ENCODE assay signal across 25 mouse cellular contexts in genomic region chr19:8706930-8707329, GRCm38 (mm10). TPM values are rescaled to one million over a fixed set of nuclear protein-coding genes. Genes with fewer than 3 reads are reported as not detected.
DNase-seq lines count a peak whose midpoint lies in the region; ATAC-seq lines count a peak whose summit lies in the region.
"Had no signal": no experiment of that assay in that cellular context is flagged by ENCODE, and none has a peak within 500 bp of the region (broad histone marks: within the 10 kb centered on the region; RNA-seq: fewer than 3 reads in every experiment).

No protein-coding gene starts in this region.

- H3K27me3 ChIP-seq in midbrain, embryonic 11.5 days (ENCODE audit: control insufficient read depth, insufficient read depth, low read length), result no peaks in the 10 kb centered on the region
- no peaks in the 10 kb centered on the region for H3K27me3 ChIP-seq in midbrain, embryonic 10.5 days (ENCODE audit: low read depth, poor library complexity, severe bottlenecking)
- H3K27me3 ChIP-seq in liver, embryonic 11.5 days (replicated peaks; ENCODE audit: control insufficient read depth, insufficient read depth, low read length), result no peaks in the 10 kb centered on the region
- no peaks in the 10 kb centered on the region for H3K27me3 ChIP-seq in liver, embryonic 15.5 days
- H3K27me3 ChIP-seq in forebrain, embryonic 11.5 days (ENCODE audit: control insufficient read depth, insufficient read depth, low read length), result no peaks in the 10 kb centered on the region
- H3K27me3 ChIP-seq in hindbrain, embryonic 11.5 days (ENCODE audit: control insufficient read depth, insufficient read depth, low read length), result no peaks in the 10 kb centered on the region
- H3K27me3 ChIP-seq: embryonic facial prominence, embryonic 12.5 days; heart, embryonic 13.5 days; hindbrain, embryonic 12.5 days; Patski had no signal

- H3K4me1 ChIP-seq in midbrain, embryonic 11.5 days (ENCODE audit: control insufficient read depth, insufficient read depth, low read length), result peaks cover 9% of the 10 kb centered on the region
- H3K4me1 ChIP-seq in midbrain, embryonic 10.5 days, result peaks cover 23% of the 10 kb centered on the region
- H3K4me1 ChIP-seq in liver, embryonic 11.5 days (replicated peaks; ENCODE audit: control insufficient read depth, insufficient read depth, low read length), result peaks cover 31% of the 10 kb centered on the region; the same call in 1 of the 2 replicates
- peaks cover 58% of the 10 kb centered on the region for H3K4me1 ChIP-seq in liver, embryonic 15.5 days (replicated peaks)
- H3K4me1 ChIP-seq in forebrain, embryonic 11.5 days (replicated peaks; ENCODE audit: control insufficient read depth, insufficient read depth, low read length), result no peaks in the 10 kb centered on the region; the same call in 1 of the 2 replicates
- H3K4me1 ChIP-seq in hindbrain, embryonic 11.5 days (replicated peaks; ENCODE audit: control insufficient read depth, insufficient read depth, low read length), result 0 out of 2 replicates have a peak, but pooled peaks cover 5% of the 10 kb centered on the region

- peak; percentile 79 for DNase-seq in midbrain, embryonic 11.5 days (ENCODE audit: low spot score, missing footprints)
- DNase-seq in midbrain, embryonic 10.5 days (ENCODE audit: low spot score), result no peak
- DNase-seq in liver, embryonic 11.5 days (ENCODE audit: low spot score), result no peak
- DNase-seq in forebrain, embryonic 11.5 days (ENCODE audit: low spot score), result no peak
- no peak for DNase-seq in hindbrain, embryonic 11.5 days (ENCODE audit: low spot score)
- no peak for DNase-seq in adrenal gland, postnatal 36 days
- DNase-seq: adrenal gland, adult 8-10 months; cerebellum, adult 11 months; cerebellum, adult 8-10 months; cerebellum, postnatal 14 days; embryo, embryonic 11 days; gastrocnemius, adult 2 months; gastrocnemius, postnatal 25 days; heart, adult 11 months; heart, postnatal 36 days had no signal

- H3K4me3 ChIP-seq in midbrain, embryonic 11.5 days (ENCODE audit: low read depth, low read length), result no peak overlapping the region
- no peak overlapping the region for H3K4me3 ChIP-seq in midbrain, embryonic 10.5 days
- no peak overlapping the region for H3K4me3 ChIP-seq in liver, embryonic 11.5 days (ENCODE audit: low read depth, low read length)
- H3K4me3 ChIP-seq in liver, embryonic 15.5 days (replicated peaks), result no peak overlapping the region
- no peak overlapping the region for H3K4me3 ChIP-seq in forebrain, embryonic 11.5 days (ENCODE audit: low read depth, low read length)
- no peak overlapping the region for H3K4me3 ChIP-seq in hindbrain, embryonic 11.5 days (ENCODE audit: low read depth, low read length)
- H3K4me3 ChIP-seq: embryonic facial prominence, embryonic 12.5 days; gastrocnemius, adult 2 months; heart, embryonic 13.5 days; hindbrain, embryonic 12.5 days had no signal

- no peak overlapping the region for H3K27ac ChIP-seq in midbrain, embryonic 11.5 days (ENCODE audit: low read depth, low read length)
- H3K27ac ChIP-seq in midbrain, embryonic 10.5 days (replicated peaks), result no peak overlapping the region
- H3K27ac ChIP-seq in liver, embryonic 11.5 days (ENCODE audit: low read depth, low read length), result peak overlapping the region; percentile 53; the same call in 1 of the 2 replicates
- H3K27ac ChIP-seq in liver, embryonic 15.5 days (replicated peaks), result peak overlapping the region; percentile 39; the same call in 1 of the 2 replicates
- no peak overlapping the region for H3K27ac ChIP-seq in forebrain, embryonic 11.5 days (ENCODE audit: low read depth, low read length)
- no peak overlapping the region for H3K27ac ChIP-seq in hindbrain, embryonic 11.5 days (ENCODE audit: low read depth, low read length)
- H3K27ac ChIP-seq: embryonic facial prominence, embryonic 12.5 days; gastrocnemius, adult 2 months; heart, embryonic 13.5 days; hindbrain, embryonic 12.5 days had no signal

- H3K9me3 ChIP-seq in midbrain, embryonic 11.5 days (ENCODE audit: control insufficient read depth, low read length), result no peaks in the 10 kb centered on the region
- H3K9me3 ChIP-seq in midbrain, embryonic 10.5 days (replicated peaks), result no peaks in the 10 kb centered on the region
- H3K9me3 ChIP-seq in liver, embryonic 11.5 days (ENCODE audit: control insufficient read depth, low read length), result no peaks in the 10 kb centered on the region
- no peaks in the 10 kb centered on the region for H3K9me3 ChIP-seq in liver, embryonic 15.5 days (replicated peaks)
- H3K9me3 ChIP-seq in forebrain, embryonic 11.5 days (ENCODE audit: control insufficient read depth, low read length), result no peaks in the 10 kb centered on the region
- no peaks in the 10 kb centered on the region for H3K9me3 ChIP-seq in hindbrain, embryonic 11.5 days (ENCODE audit: control insufficient read depth, low read length)
- H3K9me3 ChIP-seq: embryonic facial prominence, embryonic 12.5 days; heart, embryonic 13.5 days; hindbrain, embryonic 12.5 days had no signal

- peaks cover 27% of the 10 kb centered on the region; the same call in 1 of the 2 replicates for H3K36me3 ChIP-seq in midbrain, embryonic 11.5 days (ENCODE audit: control insufficient read depth, insufficient read depth, low read length)
- H3K36me3 ChIP-seq in midbrain, embryonic 10.5 days, result peaks cover 59% of the 10 kb centered on the region
- peaks cover 43% of the 10 kb centered on the region for H3K36me3 ChIP-seq in liver, embryonic 11.5 days (ENCODE audit: control insufficient read depth, insufficient read depth, low read length)
- peaks cover 59% of the 10 kb centered on the region for H3K36me3 ChIP-seq in liver, embryonic 15.5 days (replicated peaks)
- H3K36me3 ChIP-seq in forebrain, embryonic 11.5 days (ENCODE audit: control insufficient read depth, insufficient read depth, low read length), result peaks cover 18% of the 10 kb centered on the region
- H3K36me3 ChIP-seq in hindbrain, embryonic 11.5 days (ENCODE audit: control insufficient read depth, insufficient read depth, low read length), result peaks cover 8% of the 10 kb centered on the region

- H3K4me2 ChIP-seq in midbrain, embryonic 11.5 days, result no peak overlapping the region
- H3K4me2 ChIP-seq in liver, embryonic 11.5 days, result no peak overlapping the region; the same call in 1 of the 2 replicates
- no peak overlapping the region for H3K4me2 ChIP-seq in liver, embryonic 15.5 days
- H3K4me2 ChIP-seq in forebrain, embryonic 11.5 days (ENCODE audit: low read depth, low read length, severe bottlenecking), result no peak overlapping the region
- no peak overlapping the region for H3K4me2 ChIP-seq in hindbrain, embryonic 11.5 days (replicated peaks; ENCODE audit: low read depth, low read length)
- H3K4me2 ChIP-seq: embryonic facial prominence, embryonic 12.5 days; heart, embryonic 13.5 days; hindbrain, embryonic 12.5 days had no signal

- 94% methylated on average over 7 of the region's 7 CpGs for WGBS in midbrain, embryonic 11.5 days
- WGBS in midbrain, embryonic 10.5 days, result 97% methylated on average over 7 of the region's 7 CpGs
- 88% methylated on average over 7 of the region's 7 CpGs for WGBS in liver, embryonic 11.5 days
- WGBS in liver, embryonic 15.5 days (ENCODE audit: insufficient replicate concordance), result 80% methylated on average over 7 of the region's 7 CpGs
- 93% methylated on average over 7 of the region's 7 CpGs for WGBS in forebrain, embryonic 11.5 days
- WGBS in hindbrain, embryonic 11.5 days, result 97% methylated on average over 7 of the region's 7 CpGs

- ATAC-seq in midbrain, embryonic 11.5 days (ENCODE audit: low FRiP score), result no peak
- peak; percentile 63 for ATAC-seq in liver, embryonic 11.5 days (replicated peaks; ENCODE audit: low FRiP score)
- peak; percentile 49; the same call in 1 of the 2 replicates for ATAC-seq in liver, embryonic 15.5 days (ENCODE audit: insufficient read depth)
- ATAC-seq in forebrain, embryonic 11.5 days (replicated peaks; ENCODE audit: low FRiP score), result no peak
- ATAC-seq in hindbrain, embryonic 11.5 days (ENCODE audit: low FRiP score), result no peak
- ATAC-seq: forebrain, embryonic 14.5 days; hindbrain, embryonic 16.5 days; Patski had no signal

- no peak overlapping the region for H3K9ac ChIP-seq in midbrain, embryonic 11.5 days (ENCODE audit: low read length)
- no peak overlapping the region for H3K9ac ChIP-seq in liver, embryonic 11.5 days (ENCODE audit: low read depth, low read length)
- no peak overlapping the region for H3K9ac ChIP-seq in liver, embryonic 15.5 days
- no peak overlapping the region for H3K9ac ChIP-seq in forebrain, embryonic 11.5 days (ENCODE audit: low read length)
- H3K9ac ChIP-seq in hindbrain, embryonic 11.5 days (ENCODE audit: low read depth, low read length), result no peak overlapping the region
- H3K9ac ChIP-seq: embryonic facial prominence, embryonic 12.5 days; heart, embryonic 13.5 days; hindbrain, embryonic 12.5 days had no signal

RNA-seq across cellular contexts. Expression of gene Slc3a2, which starts 16.2 kb away (rescaled TPM):
- 139 and 142 TPM in 2 replicates for polyA plus RNA-seq in midbrain, embryonic 11.5 days (2014; fragmentation: Nextera tagmentation; extraction: Ambion mirVana)
- 139 and 144 TPM in 2 replicates for polyA plus RNA-seq in midbrain, embryonic 10.5 days (2016; fragmentation: Nextera tagmentation; extraction: Ambion mirVana)
- 150 and 159 TPM in 2 replicates for polyA plus RNA-seq in liver, embryonic 11.5 days (2014; fragmentation: Nextera tagmentation; extraction: Ambion mirVana)
- 124 and 132 TPM in 2 replicates for polyA plus RNA-seq in liver, embryonic 15.5 days (2015; fragmentation: Nextera tagmentation; extraction: Ambion mirVana)
- polyA plus RNA-seq in forebrain, embryonic 11.5 days (2014; fragmentation: Nextera tagmentation; extraction: Ambion mirVana), result 132 and 143 TPM in 2 replicates
- 123 and 136 TPM in 2 replicates for polyA plus RNA-seq in hindbrain, embryonic 11.5 days (2014; fragmentation: Nextera tagmentation; extraction: Ambion mirVana)
- 100 to 1,000 TPM; 354 to 445 TPM for total RNA-seq in adrenal gland, postnatal 36 days (2021)

RNA-seq across cellular contexts. Expression of gene Wdr74, which starts 28.7 kb away (rescaled TPM):
- 74.2 and 83.7 TPM in 2 replicates for polyA plus RNA-seq in midbrain, embryonic 11.5 days (2014; fragmentation: Nextera tagmentation; extraction: Ambion mirVana)
- polyA plus RNA-seq in midbrain, embryonic 10.5 days (2016; fragmentation: Nextera tagmentation; extraction: Ambion mirVana), result 105 and 121 TPM in 2 replicates
- 142 and 143 TPM in 2 replicates for polyA plus RNA-seq in liver, embryonic 11.5 days (2014; fragmentation: Nextera tagmentation; extraction: Ambion mirVana)
- 48.8 and 53.0 TPM in 2 replicates for polyA plus RNA-seq in liver, embryonic 15.5 days (2015; fragmentation: Nextera tagmentation; extraction: Ambion mirVana)
- polyA plus RNA-seq in forebrain, embryonic 11.5 days (2014; fragmentation: Nextera tagmentation; extraction: Ambion mirVana), result 79.5 and 89.2 TPM in 2 replicates
- polyA plus RNA-seq in hindbrain, embryonic 11.5 days (2014; fragmentation: Nextera tagmentation; extraction: Ambion mirVana), result 83.6 and 87.1 TPM in 2 replicates
- 10 to 100 TPM; 52.3 to 71.2 TPM for total RNA-seq in adrenal gland, postnatal 36 days (2021)

RNA-seq across cellular contexts. Expression of gene 1700092M07Rik, which starts 33.6 kb away (rescaled TPM):
- 1.5 and 2.7 TPM in 2 replicates for polyA plus RNA-seq in midbrain, embryonic 11.5 days (2014; fragmentation: Nextera tagmentation; extraction: Ambion mirVana)
- polyA plus RNA-seq in midbrain, embryonic 10.5 days (2016; fragmentation: Nextera tagmentation; extraction: Ambion mirVana), result 3.2 and 3.3 TPM in 2 replicates
- 1.7 and 2.0 TPM in 2 replicates for polyA plus RNA-seq in liver, embryonic 11.5 days (2014; fragmentation: Nextera tagmentation; extraction: Ambion mirVana)
- polyA plus RNA-seq in liver, embryonic 15.5 days (2015; fragmentation: Nextera tagmentation; extraction: Ambion mirVana), result 0.43 and 0.62 TPM in 2 replicates
- polyA plus RNA-seq in forebrain, embryonic 11.5 days (2014; fragmentation: Nextera tagmentation; extraction: Ambion mirVana), result 2.3 and 3.1 TPM in 2 replicates
- polyA plus RNA-seq in hindbrain, embryonic 11.5 days (2014; fragmentation: Nextera tagmentation; extraction: Ambion mirVana), result 1.6 and 2.6 TPM in 2 replicates
- 1 to 10 TPM in 1 of 2 experiments, under 1 TPM in 1; 0.82 to 1.0 TPM for total RNA-seq in adrenal gland, postnatal 36 days (2021)
- total RNA-seq: gastrocnemius, adult 2 months; gastrocnemius, postnatal 25 days; heart, postnatal 36 days had no signal

RNA-seq across cellular contexts. Expression of gene Stx5a, which starts 34.3 kb away (rescaled TPM):
- 85.6 and 94.7 TPM in 2 replicates for polyA plus RNA-seq in midbrain, embryonic 11.5 days (2014; fragmentation: Nextera tagmentation; extraction: Ambion mirVana)
- 94.9 and 103 TPM in 2 replicates for polyA plus RNA-seq in midbrain, embryonic 10.5 days (2016; fragmentation: Nextera tagmentation; extraction: Ambion mirVana)
- polyA plus RNA-seq in liver, embryonic 11.5 days (2014; fragmentation: Nextera tagmentation; extraction: Ambion mirVana), result 69.5 and 73.1 TPM in 2 replicates
- polyA plus RNA-seq in liver, embryonic 15.5 days (2015; fragmentation: Nextera tagmentation; extraction: Ambion mirVana), result 53.5 and 53.8 TPM in 2 replicates
- polyA plus RNA-seq in forebrain, embryonic 11.5 days (2014; fragmentation: Nextera tagmentation; extraction: Ambion mirVana), result 88.4 and 93.8 TPM in 2 replicates
- polyA plus RNA-seq in hindbrain, embryonic 11.5 days (2014; fragmentation: Nextera tagmentation; extraction: Ambion mirVana), result 100 and 111 TPM in 2 replicates
- total RNA-seq in adrenal gland, postnatal 36 days (2021), result 10 to 100 TPM; 83.6 to 92.9 TPM

RNA-seq across cellular contexts. Expression of gene Chrm1, which starts 43.3 kb away (rescaled TPM):
- 0.04 TPM in 2 replicates for polyA plus RNA-seq in midbrain, embryonic 11.5 days (2014; fragmentation: Nextera tagmentation; extraction: Ambion mirVana)
- polyA plus RNA-seq in midbrain, embryonic 10.5 days (2016; fragmentation: Nextera tagmentation; extraction: Ambion mirVana), result not detected in 2 replicates
- polyA plus RNA-seq in liver, embryonic 11.5 days (2014; fragmentation: Nextera tagmentation; extraction: Ambion mirVana), result 0.12 TPM in 1 of 2 replicates, not detected in the other
- 0.02 TPM in 1 of 2 replicates, not detected in the other for polyA plus RNA-seq in liver, embryonic 15.5 days (2015; fragmentation: Nextera tagmentation; extraction: Ambion mirVana)
- 0.13 TPM in 1 of 2 replicates, not detected in the other for polyA plus RNA-seq in forebrain, embryonic 11.5 days (2014; fragmentation: Nextera tagmentation; extraction: Ambion mirVana)
- 0.13 and 0.20 TPM in 2 replicates for polyA plus RNA-seq in hindbrain, embryonic 11.5 days (2014; fragmentation: Nextera tagmentation; extraction: Ambion mirVana)
- total RNA-seq in adrenal gland, postnatal 36 days (2021), result 1 to 10 TPM; 1.3 TPM
- total RNA-seq: common myeloid progenitor, adult 5-6 weeks; gastrocnemius, adult 2 months; gastrocnemius, postnatal 25 days; heart, postnatal 36 days had no signal
- polyA plus RNA-seq: C2C12; heart, embryonic 13.5 days; heart, postnatal 0 days had no signal

Comparison
In these comparisons a context has a peak if more than half of its experiments do, and no peak if none do; other contexts are left out.
1. ATAC-seq: peak in liver, embryonic 11.5 days (single experiment) and liver, embryonic 15.5 days (single experiment); none in midbrain, embryonic 11.5 days (single experiment), forebrain, embryonic 11.5 days (single experiment) and hindbrain, embryonic 11.5 days (single experiment).
2. H3K27ac ChIP-seq: peak in liver, embryonic 11.5 days (single experiment) and liver, embryonic 15.5 days (single experiment); none in midbrain, embryonic 11.5 days (single experiment), midbrain, embryonic 10.5 days (single experiment), forebrain, embryonic 11.5 days (single experiment) and hindbrain, embryonic 11.5 days (single experiment).